Mouse (Mus musculus): Measurements from ENCODE around the gene Sec24a.

GRCm38 (mm10) chr11:51681976-51682374, 81.5 kb downstream of the Sec24a start:
- TF ChIP-seq POLR2A (IDR thresholded peaks at IDR 0.05; ENCODE audit: borderline replicate concordance, insufficient read depth, low read length): no peak
- TF ChIP-seq CTCF (IDR thresholded peaks at IDR 0.05; ENCODE audit: borderline replicate concordance, insufficient read depth, low read depth, low read length): no peak
